Mouse (Mus musculus) testis, adult 2 months (tissue): ENCODE measurements around the gene Mlf1. TPM values are rescaled to one million over a fixed set of nuclear protein-coding genes. Genes with fewer than 3 reads are reported as not detected.

ENCODE experiments used
- H3K27ac ChIP-seq: fragments of 200-500 bp; 2 replicates; pipeline ENCODE4 v1.5.1; 2012; ENCODE audit warnings: low read depth, low read length; ENCODE audit not compliant: control insufficient read depth, insufficient read depth
- H3K27me3 ChIP-seq: fragments of 200-500 bp; 2 replicates; pipeline ENCODE4 v1.6.1; 2012; ENCODE audit warnings: mild to moderate bottlenecking, low read length, moderate library complexity; ENCODE audit not compliant: control insufficient read depth, insufficient read depth
- H3K36me3 ChIP-seq: fragments of 200-500 bp; 2 replicates; pipeline ENCODE4 v1.6.1; 2012; ENCODE audit warnings: mild to moderate bottlenecking, low read length; ENCODE audit not compliant: control insufficient read depth, insufficient read depth
- H3K4me1 ChIP-seq: fragments of 200-500 bp; 2 replicates; pipeline ENCODE4 v1.6.1; 2012; ENCODE audit warnings: low read length; ENCODE audit not compliant: control insufficient read depth, insufficient read depth
- H3K4me3 ChIP-seq: fragments of 200-500 bp; 2 replicates; pipeline ENCODE4 v1.5.1; 2012; ENCODE audit warnings: low read depth, mild to moderate bottlenecking, low read length, moderate library complexity, mixed read lengths; ENCODE audit not compliant: control insufficient read depth
- CTCF ChIP-seq: fragments of 200-500 bp; IDR thresholded peaks from 2 replicates; pipeline ENCODE4 v1.5.1; 2012; ENCODE audit warnings: low read depth, mild to moderate bottlenecking, inconsistent platforms, low read length, moderate library complexity; ENCODE audit not compliant: control insufficient read depth, insufficient read depth, insufficient replicate concordance
- POLR2A ChIP-seq: fragments of 200-500 bp; IDR thresholded peaks from 2 replicates; pipeline ENCODE4 v1.6.1; 2012; ENCODE audit warnings: low read depth, mild to moderate bottlenecking, inconsistent platforms, low read length, moderate library complexity; ENCODE audit not compliant: control insufficient read depth
- polyA plus RNA-seq: library from polyadenylated mRNA; depleted of rRNA; stranded (reverse); fragments of >200 nt; gene quantifications from 2 replicates; pipeline ENCODE4 v1.2.3, GENCODE M21; 2012

Gene Mlf1
- polyA plus RNA-seq, 1 experiment: 406 TPM

GRCm38 (mm10) chr3:67352128-67352762, 21.7 kb upstream of the Mlf1 start:
- no peaks in the 10 kb centered on the region for H3K27me3 ChIP-seq
- H3K4me3 ChIP-seq: no peak overlapping the region
- no peaks in the 10 kb centered on the region for H3K4me1 ChIP-seq
- TF ChIP-seq POLR2A (no peak), CTCF (no peak)
- no peak overlapping the region for H3K27ac ChIP-seq
- H3K36me3 ChIP-seq: no peaks in the 10 kb centered on the region

- Histone ChIP-seq H3K4me3 (no peak overlapping the region), H3K27ac (no peak overlapping the region), H3K4me1 (no peaks in the 10 kb centered on the region), H3K27me3 (no peaks in the 10 kb centered on the region), H3K36me3 (no peaks in the 10 kb centered on the region)
- TF ChIP-seq CTCF (no peak), POLR2A (no peak)
Measured at GRCm38 (mm10) chr3:67352763-67353149, 21.1 kb upstream of the Mlf1 start.

DNA sequence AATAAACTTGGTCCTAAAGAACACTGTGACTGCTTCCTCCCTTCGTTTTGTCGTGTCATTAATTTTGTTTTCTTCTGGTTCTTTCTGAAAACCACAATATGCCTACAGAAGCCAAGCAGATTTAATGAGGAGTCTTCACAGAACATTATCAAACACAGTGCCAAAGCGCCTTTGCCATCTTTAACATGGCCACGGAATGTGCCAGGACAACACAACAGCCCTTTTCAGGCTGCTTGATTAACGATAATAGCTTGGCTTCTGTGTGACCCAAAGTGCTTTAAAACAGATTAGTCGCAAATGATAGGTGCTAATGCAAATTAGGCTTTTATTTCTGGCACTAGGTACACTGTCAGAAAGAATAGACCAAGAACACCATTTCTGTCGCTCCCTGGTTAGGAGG, 15.5 kb upstream of the Mlf1 start:
- H3K27ac ChIP-seq: no peak overlapping the region
- H3K4me3 ChIP-seq: no peak overlapping the region
- no peak for TF ChIP-seq CTCF
- no peak for TF ChIP-seq POLR2A
- no peaks in the 10 kb centered on the region for H3K4me1 ChIP-seq
- no peaks in the 10 kb centered on the region for H3K36me3 ChIP-seq
- no peaks in the 10 kb centered on the region for H3K27me3 ChIP-seq

DNA sequence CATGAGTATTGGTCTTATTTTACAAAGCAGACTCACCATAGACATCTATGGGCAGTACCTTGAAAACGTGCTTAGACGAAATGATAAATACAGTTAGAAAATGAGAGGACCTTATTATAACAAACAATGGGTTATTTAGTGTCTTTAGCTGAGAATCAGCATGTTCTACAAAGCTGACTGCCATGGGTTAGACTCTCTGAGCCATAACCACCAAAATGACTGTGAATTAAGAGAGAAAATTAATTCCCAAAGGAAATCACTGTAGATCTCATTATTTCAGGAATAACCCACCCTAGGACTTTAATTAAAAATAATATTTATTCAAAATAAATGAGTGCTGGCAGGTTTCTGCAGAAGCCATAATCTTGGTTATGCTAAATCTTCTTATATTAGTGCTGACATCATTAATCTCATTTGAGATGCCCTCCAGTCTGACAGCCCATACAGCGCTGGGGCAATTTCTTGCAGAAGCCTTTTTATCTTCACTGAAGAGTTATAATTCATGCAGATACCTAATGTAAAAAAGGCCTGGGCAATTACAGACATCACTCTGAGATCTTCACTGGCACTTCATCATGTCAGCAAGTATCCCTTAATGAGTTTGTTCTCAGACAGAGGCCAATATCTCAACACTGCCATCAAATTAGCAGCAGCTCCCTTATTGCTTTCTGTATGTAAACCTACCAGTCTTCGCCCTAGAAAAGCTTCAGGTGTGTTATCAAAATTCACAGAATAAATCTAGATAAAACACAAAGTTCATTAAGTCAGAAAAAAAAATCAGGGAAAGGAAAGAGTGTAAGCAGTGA, 7.6 kb upstream of the Mlf1 start:
- H3K27me3 ChIP-seq: no peaks in the 10 kb centered on the region
- no peak for TF ChIP-seq CTCF
- TF ChIP-seq POLR2A: no peak
- no peaks in the 10 kb centered on the region for H3K36me3 ChIP-seq
- no peak overlapping the region for H3K4me3 ChIP-seq
- no peak overlapping the region for H3K27ac ChIP-seq
- H3K4me1 ChIP-seq: no peaks in the 10 kb centered on the region

- Histone ChIP-seq H3K4me1 (no peaks in the 10 kb centered on the region), H3K27me3 (no peaks in the 10 kb centered on the region), H3K4me3 (no peak overlapping the region), H3K36me3 (no peaks in the 10 kb centered on the region), H3K27ac (no peak overlapping the region)
- TF ChIP-seq CTCF: no peak
- no peak for TF ChIP-seq POLR2A
Measured at GRCm38 (mm10) chr3:67367481-67367880, 6.4 kb upstream of the Mlf1 start.

GRCm38 (mm10) chr3:67369407-67370079, 4.4 kb upstream of the Mlf1 start:
- Histone ChIP-seq H3K27ac (no peak overlapping the region), H3K36me3 (no peaks in the 10 kb centered on the region), H3K4me3 (no peak overlapping the region), H3K27me3 (no peaks in the 10 kb centered on the region), H3K4me1 (peaks cover under 1% of the 10 kb centered on the region; the same call in 1 of the 2 replicates)
- TF ChIP-seq POLR2A: no peak
- no peak for TF ChIP-seq CTCF

DNA sequence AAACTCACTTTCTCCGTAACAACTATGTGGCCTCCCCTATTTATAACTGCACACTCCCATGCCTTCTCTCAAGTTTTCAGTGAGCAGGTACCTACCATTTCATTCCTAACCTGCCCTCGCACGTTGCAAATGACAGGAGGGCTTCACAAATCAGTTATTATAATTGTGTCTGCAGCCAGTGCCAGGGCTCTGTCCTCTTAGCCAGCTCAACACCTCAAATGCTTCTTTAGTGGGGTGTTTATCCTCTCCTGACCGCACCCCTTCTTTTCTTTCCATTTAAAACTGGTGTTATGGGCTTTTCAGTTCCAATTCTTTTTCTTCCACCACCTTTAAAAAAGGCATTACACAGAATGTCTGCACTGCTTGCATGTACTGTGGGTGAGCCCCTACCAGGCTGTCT, 1.7 kb upstream of the Mlf1 start:
- H3K36me3 ChIP-seq: no peaks in the 10 kb centered on the region
- no peak overlapping the region for H3K4me3 ChIP-seq
- H3K27ac ChIP-seq: no peak overlapping the region
- TF ChIP-seq POLR2A: no peak
- H3K4me1 ChIP-seq: peaks cover 2% of the 10 kb centered on the region; the same call in 1 of the 2 replicates
- H3K27me3 ChIP-seq: no peaks in the 10 kb centered on the region
